Mouse (Mus musculus) testis, adult 2 months (tissue): Measurements from ENCODE around the gene Oit1. TPM values are rescaled to one million over a fixed set of nuclear protein-coding genes. Genes with fewer than 3 reads are reported as not detected.

ENCODE experiments used
- H3K27ac ChIP-seq: fragments of 200-500 bp; 2 replicates; pipeline ENCODE4 v1.5.1; 2012; ENCODE audit warnings: low read depth, low read length; ENCODE audit not compliant: control insufficient read depth, insufficient read depth
- H3K27me3 ChIP-seq: fragments of 200-500 bp; 2 replicates; pipeline ENCODE4 v1.6.1; 2012; ENCODE audit warnings: mild to moderate bottlenecking, low read length, moderate library complexity; ENCODE audit not compliant: control insufficient read depth, insufficient read depth
- H3K36me3 ChIP-seq: fragments of 200-500 bp; 2 replicates; pipeline ENCODE4 v1.6.1; 2012; ENCODE audit warnings: mild to moderate bottlenecking, low read length; ENCODE audit not compliant: control insufficient read depth, insufficient read depth
- H3K4me1 ChIP-seq: fragments of 200-500 bp; 2 replicates; pipeline ENCODE4 v1.6.1; 2012; ENCODE audit warnings: low read length; ENCODE audit not compliant: control insufficient read depth, insufficient read depth
- H3K4me3 ChIP-seq: fragments of 200-500 bp; 2 replicates; pipeline ENCODE4 v1.5.1; 2012; ENCODE audit warnings: low read depth, mild to moderate bottlenecking, low read length, moderate library complexity, mixed read lengths; ENCODE audit not compliant: control insufficient read depth
- CTCF ChIP-seq: fragments of 200-500 bp; IDR thresholded peaks from 2 replicates; pipeline ENCODE4 v1.5.1; 2012; ENCODE audit warnings: low read depth, mild to moderate bottlenecking, inconsistent platforms, low read length, moderate library complexity; ENCODE audit not compliant: control insufficient read depth, insufficient read depth, insufficient replicate concordance
- POLR2A ChIP-seq: fragments of 200-500 bp; IDR thresholded peaks from 2 replicates; pipeline ENCODE4 v1.6.1; 2012; ENCODE audit warnings: low read depth, mild to moderate bottlenecking, inconsistent platforms, low read length, moderate library complexity; ENCODE audit not compliant: control insufficient read depth
- polyA plus RNA-seq: library from polyadenylated mRNA; depleted of rRNA; stranded (reverse); fragments of >200 nt; gene quantifications from 2 replicates; pipeline ENCODE4 v1.2.3, GENCODE M21; 2012

Oit1 gene
- polyA plus RNA-seq, 1 experiment: 60.7 TPM

GRCm38 (mm10) chr14:8334511-8334910 lies 44.0 kb downstream of the Oit1 start:
- Histone ChIP-seq H3K27ac (no peak overlapping the region), H3K4me1 (peaks cover 2% of the 10 kb centered on the region; the same call in 1 of the 2 replicates), H3K36me3 (no peaks in the 10 kb centered on the region), H3K27me3 (no peaks in the 10 kb centered on the region), H3K4me3 (no peak overlapping the region)
- TF ChIP-seq POLR2A (no peak), CTCF (no peak)

- no peak overlapping the region for H3K27ac ChIP-seq
- no peaks in the 10 kb centered on the region for H3K27me3 ChIP-seq
- TF ChIP-seq CTCF (no peak), POLR2A (no peak)
- H3K4me1 ChIP-seq: peaks cover 2% of the 10 kb centered on the region; the same call in 1 of the 2 replicates
- H3K36me3 ChIP-seq: no peaks in the 10 kb centered on the region
- no peak overlapping the region for H3K4me3 ChIP-seq
These were observed 46.0 kb downstream of the Oit1 start for GRCm38 (mm10) chr14:8332314-8333252.

GRCm38 (mm10) chr14:8331307-8331905 lies 47.1 kb downstream of the Oit1 start:
- no peak overlapping the region for H3K4me3 ChIP-seq
- H3K27ac ChIP-seq: no peak overlapping the region
- TF ChIP-seq CTCF: no peak
- TF ChIP-seq POLR2A: no peak
- no peaks in the 10 kb centered on the region for H3K27me3 ChIP-seq
- peaks cover 2% of the 10 kb centered on the region for H3K4me1 ChIP-seq
- no peaks in the 10 kb centered on the region for H3K36me3 ChIP-seq

GRCm38 (mm10) chr14:8330390-8330789 lies 48.2 kb downstream of the Oit1 start:
- Histone ChIP-seq H3K27me3 (no peaks in the 10 kb centered on the region), H3K36me3 (no peaks in the 10 kb centered on the region), H3K27ac (no peak overlapping the region), H3K4me3 (no peak overlapping the region), H3K4me1 (peaks cover 2% of the 10 kb centered on the region)
- TF ChIP-seq CTCF (no peak), POLR2A (no peak)

- no peak overlapping the region for H3K4me3 ChIP-seq
- no peak overlapping the region for H3K27ac ChIP-seq
- H3K36me3 ChIP-seq: no peaks in the 10 kb centered on the region
- H3K4me1 ChIP-seq: peaks cover 2% of the 10 kb centered on the region
- no peaks in the 10 kb centered on the region for H3K27me3 ChIP-seq
- TF ChIP-seq CTCF (no peak), POLR2A (no peak)
These were observed 49.0 kb downstream of the Oit1 start for GRCm38 (mm10) chr14:8329552-8329951.

DNA sequence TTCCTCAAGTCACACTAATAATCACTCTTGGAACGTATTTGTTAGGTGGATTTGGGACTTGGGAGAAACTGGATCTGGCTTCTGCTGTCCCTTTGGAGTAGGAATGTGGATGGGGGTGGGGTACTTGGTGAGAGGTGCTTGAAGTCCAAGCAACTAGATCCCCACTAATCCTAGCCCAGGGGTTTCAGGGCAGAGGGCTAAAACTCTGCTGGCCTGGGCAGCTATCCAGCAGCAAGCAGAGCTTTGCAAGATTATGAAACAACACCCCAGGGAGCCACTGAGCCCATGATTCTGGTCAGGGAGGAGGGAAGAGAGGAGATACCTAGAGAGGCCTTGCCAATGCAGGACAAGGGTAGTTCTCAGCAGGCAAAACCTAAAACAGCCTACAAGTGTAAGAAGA lies 51.2 kb downstream of the Oit1 start:
- Histone ChIP-seq H3K4me1 (no peaks in the 10 kb centered on the region; the same call in 1 of the 2 replicates), H3K36me3 (no peaks in the 10 kb centered on the region), H3K27me3 (no peaks in the 10 kb centered on the region), H3K27ac (no peak overlapping the region), H3K4me3 (no peak overlapping the region)
- TF ChIP-seq CTCF: no peak
- no peak for TF ChIP-seq POLR2A

DNA sequence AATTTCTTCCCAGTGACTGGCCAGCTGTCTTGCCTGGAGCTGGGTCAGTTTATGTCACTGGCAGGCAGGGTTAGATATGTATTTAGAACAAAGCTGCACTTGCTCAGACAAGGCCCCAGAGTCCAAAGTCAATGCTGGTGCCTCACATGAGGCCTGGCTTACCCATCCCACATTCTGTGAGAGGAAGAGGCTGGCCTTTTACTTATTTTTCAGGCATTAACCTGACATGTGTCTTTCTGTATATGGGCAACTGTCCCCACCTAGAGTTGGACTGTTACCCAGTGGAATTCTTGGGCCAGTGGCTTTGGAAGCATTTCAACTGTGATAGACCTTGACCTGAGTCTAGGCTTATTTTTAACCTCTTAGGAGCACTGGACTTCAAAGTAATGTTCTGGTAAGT lies 51.6 kb downstream of the Oit1 start:
- H3K27me3 ChIP-seq: no peaks in the 10 kb centered on the region
- TF ChIP-seq POLR2A (no peak), CTCF (no peak)
- H3K4me3 ChIP-seq: no peak overlapping the region
- H3K36me3 ChIP-seq: no peaks in the 10 kb centered on the region
- H3K27ac ChIP-seq: no peak overlapping the region
- H3K4me1 ChIP-seq: no peaks in the 10 kb centered on the region; the same call in 1 of the 2 replicates
